Mouse (Mus musculus): ENCODE measurements around the gene Dhx35. TPM values are rescaled to one million over a fixed set of nuclear protein-coding genes. Genes with fewer than 3 reads are reported as not detected.

Dhx35 gene
- polyA plus RNA-seq, 2 experiments = 13.7 to 24.2 TPM

GRCm38 (mm10) chr2:158771066-158771763 lies 23.4 kb upstream of the Dhx35 start:
- Histone ChIP-seq H3K4me1 (ENCODE audit: control insufficient read depth, insufficient read depth, low read length) (peaks cover 33% of the 10 kb centered on the region), H3K27me3 (ENCODE audit: control insufficient read depth, insufficient read depth, low read length) (no peaks in the 10 kb centered on the region), H3K27ac (replicated peaks; ENCODE audit: low read depth, low read length) (no peak overlapping the region), H3K36me3 (ENCODE audit: control insufficient read depth, insufficient read depth, low read length) (peaks cover 13% of the 10 kb centered on the region; the same call in 1 of the 2 replicates), H3K4me3 (replicated peaks; ENCODE audit: low read length) (no peak overlapping the region), H3K9ac (ENCODE audit: low read depth, low read length, severe bottlenecking) (no peak overlapping the region), H3K4me2 (replicated peaks; ENCODE audit: low read depth, low read length, severe bottlenecking) (peak overlapping the region; percentile 96), H3K9me3 (ENCODE audit: control insufficient read depth, low read length) (no peaks in the 10 kb centered on the region)
- DNase-seq (ENCODE audit: low spot score) (no peak), ATAC-seq (ENCODE audit: low FRiP score, low read depth) (no peak)
- 38% methylated on average over 11 of the region's 11 CpGs for WGBS
- no peak for TF ChIP-seq POLR2A (IDR thresholded peaks at IDR 0.05; ENCODE audit: borderline replicate concordance, extremely low read depth, insufficient read depth, insufficient read length)

- Histone ChIP-seq H3K4me1 (ENCODE audit: control insufficient read depth, insufficient read depth, low read length) (peaks cover 45% of the 10 kb centered on the region), H3K9ac (ENCODE audit: low read depth, low read length, severe bottlenecking) (no peak overlapping the region)
- no peak for DNase-seq (ENCODE audit: low spot score)
Observed at GRCm38 (mm10) chr2:158772808-158773207, 21.8 kb upstream of the Dhx35 start.

GRCm38 (mm10) chr2:158774886-158775285 lies 19.7 kb upstream of the Dhx35 start:
- Histone ChIP-seq H3K4me2 (replicated peaks; ENCODE audit: low read depth, low read length, severe bottlenecking) (no peak overlapping the region), H3K4me3 (replicated peaks; ENCODE audit: low read length) (no peak overlapping the region), H3K27ac (replicated peaks; ENCODE audit: low read depth, low read length) (no peak overlapping the region), H3K4me1 (ENCODE audit: control insufficient read depth, insufficient read depth, low read length) (peaks cover 33% of the 10 kb centered on the region), H3K27me3 (ENCODE audit: control insufficient read depth, insufficient read depth, low read length) (no peaks in the 10 kb centered on the region), H3K9ac (ENCODE audit: low read depth, low read length, severe bottlenecking) (no peak overlapping the region), H3K36me3 (ENCODE audit: control insufficient read depth, insufficient read depth, low read length) (peaks cover 26% of the 10 kb centered on the region), H3K9me3 (ENCODE audit: control insufficient read depth, low read length) (no peaks in the 10 kb centered on the region)
- TF ChIP-seq POLR2A (IDR thresholded peaks at IDR 0.05; ENCODE audit: borderline replicate concordance, extremely low read depth, insufficient read depth, insufficient read length) = no peak
- no peak for DNase-seq (ENCODE audit: low spot score)
- ATAC-seq (ENCODE audit: low FRiP score, low read depth) = no peak
- 73% methylated on average over 8 of the region's 8 CpGs for WGBS

More at GRCm38 (mm10) chr2:158772808-158773207, 21.8 kb upstream of the Dhx35 start:
- H3K27ac ChIP-seq (replicated peaks; ENCODE audit: low read depth, low read length) = no peak overlapping the region
- no peaks in the 10 kb centered on the region for H3K9me3 ChIP-seq (ENCODE audit: control insufficient read depth, low read length)
- WGBS = 83% methylated on average over 13 of the region's 13 CpGs
- H3K27me3 ChIP-seq (ENCODE audit: control insufficient read depth, insufficient read depth, low read length) = no peaks in the 10 kb centered on the region
- no peak for TF ChIP-seq POLR2A (IDR thresholded peaks at IDR 0.05; ENCODE audit: borderline replicate concordance, extremely low read depth, insufficient read depth, insufficient read length)
- H3K4me2 ChIP-seq (replicated peaks; ENCODE audit: low read depth, low read length, severe bottlenecking) = no peak overlapping the region
- ATAC-seq (ENCODE audit: low FRiP score, low read depth) = no peak
- peaks cover 13% of the 10 kb centered on the region; the same call in 1 of the 2 replicates for H3K36me3 ChIP-seq (ENCODE audit: control insufficient read depth, insufficient read depth, low read length)
- H3K4me3 ChIP-seq (replicated peaks; ENCODE audit: low read length) = no peak overlapping the region

- H3K36me3 ChIP-seq (ENCODE audit: control insufficient read depth, insufficient read depth, low read length) = peaks cover 44% of the 10 kb centered on the region
- no peak overlapping the region for H3K4me3 ChIP-seq (replicated peaks; ENCODE audit: low read length)
- H3K27me3 ChIP-seq (ENCODE audit: control insufficient read depth, insufficient read depth, low read length) = no peaks in the 10 kb centered on the region
- H3K27ac ChIP-seq (replicated peaks; ENCODE audit: low read depth, low read length) = no peak overlapping the region
- H3K9ac ChIP-seq (ENCODE audit: low read depth, low read length, severe bottlenecking) = no peak overlapping the region
- H3K4me2 ChIP-seq (replicated peaks; ENCODE audit: low read depth, low read length, severe bottlenecking) = no peak overlapping the region
- no peaks in the 10 kb centered on the region for H3K9me3 ChIP-seq (ENCODE audit: control insufficient read depth, low read length)
- DNase-seq (ENCODE audit: low spot score) = no peak
- WGBS = 51% methylated on average over 4 of the region's 4 CpGs
- ATAC-seq (ENCODE audit: low FRiP score, low read depth) = no peak
- H3K4me1 ChIP-seq (ENCODE audit: control insufficient read depth, insufficient read depth, low read length) = peaks cover 15% of the 10 kb centered on the region
- TF ChIP-seq POLR2A (IDR thresholded peaks at IDR 0.05; ENCODE audit: borderline replicate concordance, extremely low read depth, insufficient read depth, insufficient read length) = no peak
Observed at GRCm38 (mm10) chr2:158776716-158777115, 17.9 kb upstream of the Dhx35 start.

- Histone ChIP-seq H3K27me3 (ENCODE audit: control insufficient read depth, insufficient read depth, low read length) (no peaks in the 10 kb centered on the region), H3K4me3 (replicated peaks; ENCODE audit: low read length) (no peak overlapping the region), H3K36me3 (ENCODE audit: control insufficient read depth, insufficient read depth, low read length) (peaks cover 48% of the 10 kb centered on the region), H3K9ac (ENCODE audit: low read depth, low read length, severe bottlenecking) (no peak overlapping the region), H3K9me3 (ENCODE audit: control insufficient read depth, low read length) (no peaks in the 10 kb centered on the region), H3K4me1 (ENCODE audit: control insufficient read depth, insufficient read depth, low read length) (peaks cover 13% of the 10 kb centered on the region), H3K27ac (replicated peaks; ENCODE audit: low read depth, low read length) (no peak overlapping the region), H3K4me2 (replicated peaks; ENCODE audit: low read depth, low read length, severe bottlenecking) (no peak overlapping the region)
- 63% methylated on average over 6 of the region's 6 CpGs for WGBS
- no peak for TF ChIP-seq POLR2A (IDR thresholded peaks at IDR 0.05; ENCODE audit: borderline replicate concordance, extremely low read depth, insufficient read depth, insufficient read length)
- ATAC-seq (ENCODE audit: low FRiP score, low read depth) (no peak), DNase-seq (ENCODE audit: low spot score) (no peak)
Observed at GRCm38 (mm10) chr2:158777490-158777889, 17.1 kb upstream of the Dhx35 start.
